Mouse (Mus musculus) CD4-positive, CD25-positive, alpha-beta regulatory T cell, adult 4 months (primary cell): Measurements from ENCODE around the gene Tex19.2. TPM values are rescaled to one million over a fixed set of nuclear protein-coding genes. Genes with fewer than 3 reads are reported as not detected.
"Not testable (repeated sequence)": the region's sequence is repeated elsewhere in the genome, so short reads cannot be mapped to it uniquely, and the experiment has no call there.

Source experiments
- ATAC-seq: one replicate; pipeline ENCODE4 v1.8.0; 2017
- polyA plus RNA-seq, 2 experiments: library from polyadenylated mRNA; unstranded; fragments of 100-300 nt; shearing (Covaris generic); gene quantifications; one replicate each; pipeline ENCODE4 v1.2.1; 2017

The Tex19.2 gene
- polyA plus RNA-seq, 2 experiments from 2014 or later, result not detected

DNA sequence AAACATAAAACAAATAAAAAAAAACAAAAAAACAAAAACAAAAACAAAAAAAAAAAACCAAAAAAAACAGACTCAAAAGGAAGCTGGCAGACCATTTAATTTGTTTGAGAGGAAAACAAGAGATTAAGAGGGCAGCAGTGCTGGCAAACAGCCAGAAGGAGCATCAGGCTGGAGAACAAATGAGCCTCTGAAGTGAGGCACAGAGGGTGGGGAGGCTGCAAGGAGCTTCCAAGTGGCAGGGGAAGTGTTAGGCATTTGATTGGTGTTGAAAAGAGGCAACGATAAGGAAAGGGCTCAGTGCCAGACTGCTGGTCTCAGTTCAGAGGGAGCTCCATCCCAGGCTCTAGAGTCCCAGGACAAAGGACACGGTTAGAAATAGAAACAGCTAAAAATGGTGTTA, 8.5 kb downstream of the Tex19.2 start:
- no peak for ATAC-seq

GRCm38 (mm10) chr11:121108061-121108460, 10.4 kb downstream of the Tex19.2 start:
- no peak for ATAC-seq

DNA sequence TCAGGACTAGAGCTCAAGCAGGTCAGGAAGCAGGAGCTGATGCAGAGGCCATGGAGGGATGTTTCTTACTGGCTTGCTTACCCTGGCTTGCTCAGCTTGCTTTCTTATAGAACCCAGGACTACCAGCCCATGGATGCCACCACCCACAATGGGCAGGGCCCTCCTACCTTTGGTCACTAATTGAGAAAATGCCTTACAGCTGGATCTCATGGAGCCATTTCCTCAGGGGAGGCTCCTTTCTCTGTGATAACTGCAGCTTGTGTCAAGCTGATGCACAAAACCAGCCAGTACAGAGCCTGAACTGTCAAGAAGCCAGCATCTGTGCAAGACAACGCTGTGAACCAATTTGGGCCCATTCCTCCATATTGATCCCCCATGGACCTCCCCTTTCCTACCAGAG, 11.2 kb downstream of the Tex19.2 start:
- ATAC-seq, result not testable (repeated sequence)

DNA sequence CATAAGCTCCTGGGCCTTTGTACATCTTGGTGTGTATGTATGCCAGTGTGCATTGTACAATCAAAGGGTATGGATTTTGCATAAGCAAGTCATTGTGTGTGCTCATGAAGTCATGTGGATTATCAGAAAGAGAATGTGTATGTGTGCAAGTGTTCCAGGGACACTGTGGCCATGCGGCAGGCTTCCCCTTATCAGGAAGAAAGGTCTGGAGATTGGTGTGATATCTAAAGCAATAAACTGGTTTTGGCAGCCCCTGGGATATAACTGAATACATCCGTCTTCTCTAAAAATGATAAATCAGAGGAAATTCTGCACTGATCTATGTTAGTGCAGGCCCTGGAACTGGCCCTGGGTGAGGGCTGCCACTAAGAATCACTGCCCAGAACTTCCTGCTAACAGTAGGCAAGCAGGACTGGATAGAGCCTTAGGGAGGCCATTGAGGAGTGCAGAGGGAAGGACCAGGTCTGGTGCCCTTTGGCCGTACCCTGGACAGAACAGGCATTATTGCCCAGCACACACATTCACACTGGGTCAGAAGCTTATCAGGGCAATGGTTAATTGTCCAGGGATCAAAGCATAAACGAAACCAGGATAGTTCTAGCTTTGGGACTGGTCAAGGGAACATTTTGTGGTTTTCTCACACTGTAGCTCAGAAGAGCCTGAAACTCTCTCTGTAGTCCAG, 17.2 kb downstream of the Tex19.2 start:
- ATAC-seq, result no peak

DNA sequence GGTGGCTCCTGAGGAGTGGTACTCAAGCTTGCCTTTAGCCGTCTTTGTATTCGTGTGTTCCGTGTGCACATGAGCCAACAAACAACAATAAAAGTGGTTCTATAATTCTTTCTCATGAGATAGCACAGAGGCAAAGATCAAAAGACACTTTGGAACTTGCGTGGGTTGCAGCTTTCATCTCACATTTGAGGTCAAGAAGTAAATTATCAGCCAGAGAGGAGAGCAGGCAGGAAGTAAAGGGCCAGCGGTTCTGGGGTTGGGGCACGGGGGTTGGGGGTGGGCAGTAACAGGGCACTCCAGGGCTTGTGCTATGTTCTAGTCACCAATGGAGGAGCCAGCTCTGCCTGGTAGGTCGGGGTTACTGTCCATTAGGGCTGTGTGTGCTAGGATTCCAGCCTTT, 17.8 kb downstream of the Tex19.2 start:
- peak; percentile 51 for ATAC-seq

DNA sequence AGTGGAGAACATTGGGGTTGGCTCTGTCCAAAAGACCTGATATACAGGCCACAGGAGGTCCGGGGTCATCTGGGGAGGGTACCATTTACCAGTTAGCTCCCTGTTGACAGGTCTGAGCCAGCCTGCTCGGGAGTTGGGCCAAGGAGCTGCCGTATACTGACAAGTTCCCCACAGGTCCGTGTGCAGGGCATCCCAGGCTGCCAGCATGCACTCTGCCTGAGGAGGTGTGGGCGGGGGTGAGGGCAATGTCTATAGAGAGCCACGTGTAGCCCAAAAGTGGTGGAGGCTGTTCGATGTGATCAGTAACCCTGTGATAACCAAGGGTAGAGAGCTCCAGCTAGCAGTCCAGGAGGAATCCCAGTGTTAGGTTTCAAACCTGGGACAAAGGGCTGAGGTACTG, 18.7 kb downstream of the Tex19.2 start:
- no peak for ATAC-seq

GRCm38 (mm10) chr11:121092606-121093585, 25.6 kb downstream of the Tex19.2 start:
- no peak for ATAC-seq

DNA sequence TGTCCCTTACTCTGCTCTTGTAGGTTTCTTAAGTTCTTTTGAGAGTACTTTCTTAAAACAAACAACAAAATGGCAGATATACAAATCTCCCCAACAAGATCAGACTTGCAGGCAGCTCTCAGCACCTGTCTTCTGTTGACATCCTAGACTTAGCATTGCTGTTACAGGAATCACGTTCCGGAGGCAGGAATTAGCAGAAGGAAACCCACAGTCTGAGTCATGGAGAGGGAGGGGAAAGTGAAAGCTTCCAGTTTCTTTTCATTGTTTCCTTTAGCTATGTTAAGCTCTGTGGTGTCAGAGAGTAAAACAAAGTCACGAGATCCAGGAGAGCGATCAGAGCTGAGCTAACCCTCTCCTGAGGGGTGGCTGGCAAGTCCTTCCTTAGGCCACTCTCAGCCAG, 27.5 kb downstream of the Tex19.2 start:
- no peak for ATAC-seq

GRCm38 (mm10) chr11:121089756-121090546, 28.5 kb downstream of the Tex19.2 start:
- no peak for ATAC-seq

DNA sequence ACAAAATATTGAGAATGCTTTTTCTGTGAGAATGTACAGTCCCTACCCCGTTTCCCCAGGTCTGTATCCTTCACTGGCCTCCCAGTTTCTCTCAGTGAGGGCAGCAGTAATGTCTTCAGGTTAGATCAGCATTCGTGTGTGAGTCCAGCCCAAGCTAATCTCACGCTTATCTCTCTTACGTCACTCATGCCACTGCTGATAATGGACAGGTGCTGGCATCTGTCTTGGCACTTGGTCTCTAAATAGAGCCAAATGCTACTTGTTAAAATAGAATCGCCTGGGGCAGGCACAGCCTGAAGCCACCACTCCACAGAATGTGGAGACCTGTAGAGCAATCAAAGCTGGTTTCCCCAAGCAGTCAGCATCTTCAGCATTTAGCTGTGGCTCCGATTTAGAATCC, 29.5 kb downstream of the Tex19.2 start:
- ATAC-seq, result no peak

GRCm38 (mm10) chr11:121086296-121086695, 32.2 kb downstream of the Tex19.2 start:
- ATAC-seq, result no peak

DNA sequence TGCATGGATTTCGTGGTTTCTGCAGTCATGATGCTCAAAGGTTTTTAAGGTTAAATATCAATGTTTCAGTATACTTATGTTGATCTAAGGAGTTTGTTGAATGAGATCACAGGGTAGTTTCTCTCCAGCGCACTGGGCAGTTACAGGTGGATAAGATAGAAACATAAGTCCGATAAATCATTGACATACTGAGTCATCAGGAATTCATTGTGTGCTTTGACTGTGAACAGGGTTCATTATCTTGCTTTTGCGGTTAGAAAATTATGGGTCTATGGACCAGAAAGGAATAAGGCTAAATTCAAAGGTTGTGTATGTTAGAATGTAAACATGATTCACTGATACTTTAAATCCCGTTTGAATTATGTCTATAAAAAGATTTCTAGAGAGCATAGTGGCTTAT, 33.3 kb downstream of the Tex19.2 start:
- no peak for ATAC-seq

- ATAC-seq, result peak; percentile 96
These were observed 35.5 kb downstream of the Tex19.2 start for GRCm38 (mm10) chr11:121082857-121083500.

GRCm38 (mm10) chr11:121082250-121082649, 36.2 kb downstream of the Tex19.2 start:
- no peak for ATAC-seq

GRCm38 (mm10) chr11:121081120-121081519, 37.4 kb downstream of the Tex19.2 start, which contains the start of gene Sectm1a:
Gene Sectm1a (minus strand): TSS chr11:121081220.
- ATAC-seq, result no peak

DNA sequence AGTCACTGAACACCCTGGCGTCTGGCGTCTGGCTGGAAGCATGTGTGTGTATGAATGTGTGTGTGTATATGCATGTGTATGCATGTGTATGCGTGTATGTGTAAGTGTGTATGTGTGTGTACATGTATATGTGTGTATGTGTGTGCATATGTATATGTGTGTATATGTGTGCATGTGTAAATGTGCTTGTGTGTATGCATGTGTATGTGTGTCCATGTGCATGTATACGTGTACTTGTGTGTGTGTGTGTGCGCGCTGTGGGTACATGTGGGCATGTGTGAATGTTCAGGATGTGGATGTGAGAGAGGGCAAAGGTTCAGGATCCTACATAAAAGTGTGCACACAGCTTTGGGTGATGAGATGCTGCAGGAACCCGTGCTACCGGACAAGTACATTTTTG, 38.1 kb downstream of the Tex19.2 start:
- no peak for ATAC-seq

DNA sequence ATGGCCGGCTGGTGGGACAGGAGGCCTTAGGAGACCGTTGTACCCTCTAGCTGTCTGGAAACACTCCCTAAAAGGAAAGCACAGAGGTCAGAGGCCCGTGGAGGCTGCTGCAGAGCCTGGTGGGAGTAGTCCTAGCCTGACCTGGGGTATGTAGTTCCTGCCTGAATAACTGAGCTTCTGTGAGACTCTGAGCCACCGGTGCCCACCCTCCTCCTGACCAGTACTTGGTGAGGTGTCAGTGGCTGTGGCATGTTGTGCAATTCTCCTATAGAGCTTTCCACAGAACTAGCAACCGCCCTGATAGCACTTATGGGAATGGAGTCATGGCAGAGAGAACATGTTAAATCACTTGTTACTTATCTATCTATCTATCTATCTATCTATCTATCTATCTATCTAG, 42.8 kb downstream of the Tex19.2 start:
- no peak for ATAC-seq

DNA sequence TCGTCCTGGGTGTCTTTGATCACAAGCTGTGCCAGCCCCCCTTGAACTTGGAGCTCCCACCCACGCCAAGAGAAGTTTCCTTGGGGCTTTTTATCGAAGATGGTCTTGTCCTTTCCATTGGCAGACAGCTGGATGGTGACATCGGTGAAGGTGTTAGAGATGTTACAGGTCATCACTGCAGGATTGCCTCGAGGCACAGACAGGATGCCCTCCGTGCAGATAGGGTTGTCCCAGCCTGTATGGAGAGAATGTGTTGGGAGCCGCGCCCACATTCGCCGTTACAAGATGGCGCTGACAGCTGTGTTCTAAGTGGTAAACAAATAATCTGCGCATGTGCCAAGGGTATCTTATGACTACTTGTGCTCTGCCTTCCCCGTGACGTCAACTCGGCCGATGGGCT, 48.8 kb downstream of the Tex19.2 start:
- ATAC-seq, result not testable (repeated sequence)

DNA sequence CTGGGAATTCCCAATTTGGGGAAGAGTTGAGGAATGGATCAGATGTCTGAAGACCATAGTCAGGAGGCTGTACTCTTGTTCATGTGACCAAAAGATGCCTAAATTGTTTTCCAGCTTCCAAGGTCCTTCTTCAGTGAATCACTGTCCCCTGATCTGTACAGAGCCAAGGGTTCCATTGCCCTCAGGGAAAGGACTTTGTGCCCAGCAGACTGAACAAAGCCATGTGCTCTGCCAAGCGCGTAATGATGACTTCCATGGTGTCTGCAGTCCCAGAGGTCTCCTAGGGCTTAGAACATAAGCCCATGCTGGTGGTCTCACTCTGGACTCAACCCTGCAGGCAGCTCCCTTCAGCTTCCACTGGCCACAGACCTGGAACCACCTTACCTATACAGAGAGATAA, 50.6 kb downstream of the Tex19.2 start:
- ATAC-seq, result no peak
